Mouse (Mus musculus) lung, embryonic 14.5 days (tissue): ENCODE results near the gene Afm. TPM values are rescaled to one million over a fixed set of nuclear protein-coding genes. Genes with fewer than 3 reads are reported as not detected.

Experiments used
- ATAC-seq: fragments of 200-750 bp; cut with Nextera tagmentation; 2 replicates; pipeline ENCODE4 v1.8.0; 2017; ENCODE audit warnings: mild to moderate bottlenecking, moderate TSS enrichment, moderate library complexity; ENCODE audit not compliant: insufficient read depth
- DNase-seq: peaks from one replicate; pipeline ENCODE4 v3.0.0-alpha.2; 2015
- H3K27ac ChIP-seq: fragments of 300-500 bp; sonication (generic); 2 replicates; pipeline ENCODE4 v1.5.1; 2014; ENCODE audit warnings: low read depth, mild to moderate bottlenecking, moderate library complexity
- H3K27me3 ChIP-seq: fragments of 300-500 bp; sonication (generic); 2 replicates; pipeline ENCODE4 v1.6.1; 2014; ENCODE audit warnings: low read length, control low read depth; ENCODE audit not compliant: insufficient read depth
- H3K36me3 ChIP-seq: fragments of 300-500 bp; sonication (generic); 2 replicates; pipeline ENCODE4 v1.6.1; 2014; ENCODE audit warnings: control low read depth; ENCODE audit not compliant: insufficient read depth
- H3K4me1 ChIP-seq: fragments of 300-500 bp; sonication (generic); 2 replicates; pipeline ENCODE4 v1.6.1; 2014; ENCODE audit warnings: antibody characterized with exemption, control low read depth; ENCODE audit not compliant: insufficient read depth
- H3K4me2 ChIP-seq: fragments of 300-500 bp; sonication (generic); 2 replicates; pipeline ENCODE4 v1.6.1; 2014; ENCODE audit warnings: mild to moderate bottlenecking
- H3K4me3 ChIP-seq: fragments of 300-500 bp; sonication (generic); 2 replicates; pipeline ENCODE4 v1.5.1; 2014; ENCODE audit warnings: low read depth, low read length
- H3K9ac ChIP-seq: fragments of 300-500 bp; sonication (generic); 2 replicates; pipeline ENCODE4 v1.6.1; 2014
- H3K9me3 ChIP-seq: fragments of 300-500 bp; sonication (generic); 2 replicates; pipeline ENCODE4 v1.6.1; 2016; ENCODE audit warnings: low read depth, low read length, control low read depth
- CTCF ChIP-seq: IDR thresholded peaks from 2 replicates; pipeline ENCODE4 v1.5.1; 2016; ENCODE audit warnings: antibody characterized with exemption, low read depth
- WGBS: fragments of 180-500 bp; shearing (Covaris S2); extraction: QIAGEN DNeasy Blood & Tissue Kit; methylation state at CpG from one replicate; pipeline ENCODE4 v1.1.7; 2014; 5-methylcytosine and 5-hydroxymethylcytosine counted together
- polyA plus RNA-seq: library from polyadenylated mRNA; unstranded; fragments of >200 nt; fragmentation: Nextera tagmentation; extraction: Ambion mirVana; gene quantifications from 2 replicates; pipeline ENCODE4 v1.2.1, GENCODE M21; 2014

Afm gene
- polyA plus RNA-seq, 1 experiment from 2014 or later: not detected

- Histone ChIP-seq H3K4me3 (peak overlapping the region; percentile 32), H3K4me1 (no peaks in the 10 kb centered on the region), H3K9ac (peak overlapping the region; percentile 32), H3K27ac (no peak overlapping the region), H3K4me2 (peak overlapping the region; percentile 68), H3K9me3 (no peaks in the 10 kb centered on the region), H3K36me3 (no peaks in the 10 kb centered on the region), H3K27me3 (no peaks in the 10 kb centered on the region)
- DNase-seq: peak; percentile 94
- 23% methylated on average over 25 of the region's 25 CpGs for WGBS
- ATAC-seq: peak; percentile 62
- peak; percentile 98 for TF ChIP-seq CTCF
These were observed 70.2 kb downstream of the Afm start for GRCm38 (mm10) chr5:90588708-90589595.

- no peaks in the 10 kb centered on the region for H3K27me3 ChIP-seq
- no peak overlapping the region for H3K4me2 ChIP-seq
- no peak for TF ChIP-seq CTCF
- WGBS: 83% methylated on average over 10 of the region's 10 CpGs
- no peak overlapping the region for H3K27ac ChIP-seq
- H3K36me3 ChIP-seq: no peaks in the 10 kb centered on the region
- DNase-seq (no peak), ATAC-seq (no peak)
- no peak overlapping the region for H3K4me3 ChIP-seq
- no peak overlapping the region for H3K9ac ChIP-seq
- H3K4me1 ChIP-seq: no peaks in the 10 kb centered on the region
- H3K9me3 ChIP-seq: no peaks in the 10 kb centered on the region
These were observed 71.9 kb downstream of the Afm start for GRCm38 (mm10) chr5:90590676-90591075.

- H3K4me1 ChIP-seq: no peaks in the 10 kb centered on the region
- H3K4me2 ChIP-seq: no peak overlapping the region
- no peak overlapping the region for H3K4me3 ChIP-seq
- H3K36me3 ChIP-seq: no peaks in the 10 kb centered on the region
- ATAC-seq (no peak), DNase-seq (peak; percentile 67)
- H3K9ac ChIP-seq: no peak overlapping the region
- 58% methylated on average over 6 of the region's 6 CpGs for WGBS
- H3K27ac ChIP-seq: no peak overlapping the region
- no peaks in the 10 kb centered on the region for H3K9me3 ChIP-seq
- no peaks in the 10 kb centered on the region for H3K27me3 ChIP-seq
- TF ChIP-seq CTCF: no peak
These were observed 73.2 kb downstream of the Afm start for GRCm38 (mm10) chr5:90591936-90592335.

DNA sequence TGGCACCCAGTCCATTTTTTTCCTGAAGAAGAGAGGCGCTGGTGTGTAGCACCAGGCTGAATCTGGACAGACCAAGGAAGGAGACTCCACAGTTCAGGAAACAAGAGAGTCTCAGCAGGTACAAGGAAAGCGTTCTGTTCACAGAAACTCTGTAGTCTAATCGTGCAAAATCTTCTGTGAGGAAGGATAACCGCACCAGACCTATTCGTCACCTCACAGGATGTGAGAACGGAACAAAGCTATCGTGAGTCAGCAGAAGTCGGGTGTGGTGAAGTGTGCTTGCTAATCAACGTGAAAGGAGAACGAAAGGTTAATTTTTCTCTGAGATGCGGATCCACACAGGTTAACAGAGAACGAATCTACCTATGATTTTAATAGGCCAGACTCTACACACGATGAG, 76.2 kb downstream of the Afm start:
- Histone ChIP-seq H3K4me1 (no peaks in the 10 kb centered on the region), H3K4me3 (no peak overlapping the region), H3K9ac (no peak overlapping the region), H3K36me3 (no peaks in the 10 kb centered on the region), H3K9me3 (no peaks in the 10 kb centered on the region), H3K27me3 (no peaks in the 10 kb centered on the region), H3K27ac (no peak overlapping the region), H3K4me2 (no peak overlapping the region)
- TF ChIP-seq CTCF: no peak
- ATAC-seq: no peak
- no peak for DNase-seq
- WGBS: 80% methylated on average over 13 of the region's 13 CpGs

DNA sequence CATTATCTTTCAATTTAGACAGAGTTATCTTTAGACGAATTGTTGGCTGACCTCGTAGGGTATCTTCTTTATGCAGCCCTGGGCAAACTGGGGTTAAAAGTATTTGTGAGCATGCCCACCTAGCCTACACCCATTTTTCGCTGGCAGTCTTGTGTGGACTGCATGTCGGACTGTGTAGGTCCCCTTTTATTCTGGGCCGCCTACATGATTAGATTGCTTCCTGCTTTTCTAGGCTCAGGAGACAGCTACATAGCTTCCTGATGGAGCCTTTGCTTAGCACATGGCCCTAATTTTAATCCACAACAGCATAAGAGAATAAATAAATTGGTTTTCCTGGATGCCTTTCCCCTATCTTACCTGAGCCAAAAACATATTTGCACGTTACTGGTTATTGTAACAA, 77.4 kb downstream of the Afm start:
- Histone ChIP-seq H3K27ac (no peak overlapping the region), H3K4me3 (no peak overlapping the region), H3K27me3 (no peaks in the 10 kb centered on the region), H3K36me3 (no peaks in the 10 kb centered on the region), H3K4me1 (no peaks in the 10 kb centered on the region), H3K4me2 (no peak overlapping the region), H3K9ac (no peak overlapping the region), H3K9me3 (no peaks in the 10 kb centered on the region)
- 67% methylated on average over 6 of the region's 6 CpGs for WGBS
- no peak for TF ChIP-seq CTCF
- no peak for DNase-seq
- no peak for ATAC-seq

- ATAC-seq (no peak), DNase-seq (peak; percentile 90)
- Histone ChIP-seq H3K27me3 (no peaks in the 10 kb centered on the region), H3K9ac (no peak overlapping the region), H3K9me3 (no peaks in the 10 kb centered on the region), H3K4me1 (peaks cover 11% of the 10 kb centered on the region; the same call in 1 of the 2 replicates), H3K4me2 (no peak overlapping the region), H3K4me3 (no peak overlapping the region), H3K27ac (no peak overlapping the region), H3K36me3 (no peaks in the 10 kb centered on the region)
- WGBS: 17% methylated on average over 6 of the region's 6 CpGs
- peak; percentile 79 for TF ChIP-seq CTCF
These were observed 82.7 kb downstream of the Afm start for GRCm38 (mm10) chr5:90601469-90601868.

Other genes with a start within 250 kb of the Afm start
- 31.3 and 32.9 TPM in 2 replicates for gene Ankrd17, start 152.4 kb upstream of the Afm start, polyA plus RNA-seq
- 5.8 and 6.6 TPM in 2 replicates for gene Gm9958, start 151.7 kb upstream of the Afm start, polyA plus RNA-seq
- gene Alb, start 58.0 kb upstream of the Afm start, polyA plus RNA-seq: 0.95 and 1.7 TPM in 2 replicates
- gene Afp, start 28.2 kb upstream of the Afm start, polyA plus RNA-seq: 2.1 and 4.5 TPM in 2 replicates
- gene 5830473C10Rik, start 42.2 kb downstream of the Afm start, polyA plus RNA-seq: 0.14 and 0.30 TPM in 2 replicates
- gene Rassf6, start 121.7 kb downstream of the Afm start, polyA plus RNA-seq: 2.5 and 2.9 TPM in 2 replicates
- gene Cxcl5, start 240.4 kb downstream of the Afm start, polyA plus RNA-seq: 0.19 TPM in 1 of 2 replicates, not detected in the other
- gene Ppbp, start 249.6 kb downstream of the Afm start, polyA plus RNA-seq: 8.4 and 9.2 TPM in 2 replicates